Mouse (Mus musculus) liver, embryonic 14.5 days (tissue): ENCODE results near the gene Mlip.

Source experiments
- CTCF ChIP-seq: IDR thresholded peaks from 2 replicates; pipeline ENCODE4 v1.5.1; 2016; ENCODE audit warnings: antibody characterized with exemption, low read depth, control low read depth
- EP300 ChIP-seq: IDR thresholded peaks from 2 replicates; pipeline ENCODE4 v1.6.1; 2016; ENCODE audit warnings: antibody characterized with exemption, low read depth

GRCm38 (mm10) chr9:77259052-77259451 lies 93.7 kb downstream of the Mlip start:
- no peak for TF ChIP-seq CTCF
- peak; percentile 33 for TF ChIP-seq EP300
